Comparison of ENCODE assay signal across 24 mouse cellular contexts in the genomic region with DNA sequence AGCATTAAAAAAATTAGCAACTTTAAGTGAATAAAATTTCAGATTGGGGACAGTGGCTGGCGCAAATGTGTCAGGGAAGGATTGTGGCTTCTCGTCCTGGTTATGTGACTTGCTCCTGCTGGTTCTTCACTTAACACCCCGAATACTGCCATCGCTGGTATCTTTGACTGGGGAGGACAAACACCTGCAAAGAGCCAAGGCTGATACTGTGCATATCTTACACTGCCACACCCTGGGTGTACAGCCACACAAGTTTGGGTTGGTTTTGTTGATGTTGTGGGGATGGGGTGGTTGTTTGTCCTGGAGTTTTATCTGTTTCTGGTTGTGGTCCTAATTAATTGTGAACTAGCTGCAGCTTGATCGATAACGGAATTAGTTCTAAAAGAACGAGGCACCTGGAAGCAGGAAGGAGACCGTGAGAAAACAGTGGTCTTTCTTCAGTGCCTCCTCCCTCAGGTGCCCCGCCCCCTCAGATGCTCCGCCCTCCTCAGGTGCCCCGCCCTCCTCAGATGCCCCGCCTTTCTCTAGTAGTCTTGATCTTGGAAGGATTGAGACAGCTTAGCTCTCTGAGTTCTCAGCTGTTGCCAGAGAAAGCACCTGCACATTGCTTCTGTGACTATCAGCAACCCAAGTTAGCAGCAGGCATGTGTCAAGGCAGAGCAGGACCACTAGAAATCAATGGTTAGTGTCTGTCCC.
DNase-seq lines count a peak whose midpoint lies in the region; ATAC-seq and TF ChIP-seq lines count a peak whose summit lies in the region.
"Had no signal": no experiment of that assay in that cellular context is flagged by ENCODE, and none has a peak within 500 bp of the region (broad histone marks: within the 10 kb centered on the region; RNA-seq: fewer than 3 reads in every experiment).

No protein-coding gene starts in this region.

- no peak for TF ChIP-seq CTCF in forebrain, postnatal 0 days (IDR thresholded peaks at IDR 0.05; ENCODE audit: low read depth)

- WGBS in liver, embryonic 12.5 days (ENCODE audit: insufficient replicate concordance) = 48% methylated on average over 12 of the region's 12 CpGs
- 88% methylated on average over 12 of the region's 12 CpGs for WGBS in forebrain, postnatal 0 days

- peak overlapping the region; percentile 22 for H3K4me2 ChIP-seq in liver, embryonic 12.5 days
- H3K4me2 ChIP-seq in forebrain, postnatal 0 days (ENCODE audit: low read depth) = no peak overlapping the region
- H3K4me2 ChIP-seq: embryonic facial prominence, embryonic 12.5 days; hindbrain, embryonic 14.5 days; limb, embryonic 12.5 days; lung, embryonic 15.5 days; midbrain, embryonic 11.5 days had no signal

- no peaks in the 10 kb centered on the region for H3K36me3 ChIP-seq in liver, embryonic 12.5 days
- H3K36me3 ChIP-seq in forebrain, postnatal 0 days (ENCODE audit: insufficient read depth) = no peaks in the 10 kb centered on the region
- H3K36me3 ChIP-seq: embryonic facial prominence, embryonic 12.5 days; limb, embryonic 12.5 days; lung, embryonic 15.5 days had no signal

- peak; percentile 87 for ATAC-seq in liver, embryonic 12.5 days
- ATAC-seq in megakaryocyte-erythroid progenitor cell, adult 5-6 weeks (replicated peaks; ENCODE audit: low FRiP score, low TSS enrichment, poor library complexity, severe bottlenecking) = peak; percentile 82
- ATAC-seq in forebrain, postnatal 0 days = no peak
- ATAC-seq: forebrain, embryonic 16.5 days; Patski had no signal

- intact Hi-C loops in gastrocnemius, postnatal 14 days (cut with DNase I; ENCODE audit: low total_unique reads) = no loop called here

- DNase-seq in testis, postnatal 10 days (ENCODE audit: low spot score) = peak; percentile 47
- no peak for DNase-seq in testis, postnatal 14 days (ENCODE audit: low spot score)
- peak; percentile 21 for DNase-seq in c-Kit-negative CD71-positive TER-119-positive erythroid progenitor cells, embryonic 14.5 days (ENCODE audit: low read depth, low spot score)
- DNase-seq in forebrain, postnatal 0 days = no peak
- DNase-seq in layer of hippocampus, adult 9-11 months = no peak
- DNase-seq in gastrocnemius, postnatal 14 days = no peak
- DNase-seq: adrenal gland, postnatal 36 days; cerebellum, adult 8-10 months; gastrocnemius, adult 2 months; heart, adult 2 months; heart, postnatal 36 days; kidney, adult 8-10 months; lung, postnatal 4 days; thymus, adult 2 months had no signal

- no peak overlapping the region for H3K4me3 ChIP-seq in liver, embryonic 12.5 days
- H3K4me3 ChIP-seq in forebrain, postnatal 0 days (ENCODE audit: low read depth, low read length) = no peak overlapping the region
- H3K4me3 ChIP-seq: embryonic facial prominence, embryonic 12.5 days; erythroblast, embryonic 14.5 days; gastrocnemius, adult 2 months; heart, adult 2 months; limb, embryonic 12.5 days; lung, embryonic 15.5 days had no signal

- H3K27me3 ChIP-seq in liver, embryonic 12.5 days (replicated peaks) = no peaks in the 10 kb centered on the region
- no peaks in the 10 kb centered on the region for H3K27me3 ChIP-seq in forebrain, postnatal 0 days (ENCODE audit: insufficient read depth, low read length)
- H3K27me3 ChIP-seq: embryonic facial prominence, embryonic 12.5 days; limb, embryonic 12.5 days; lung, embryonic 15.5 days; Patski had no signal

- no peak overlapping the region for H3K27ac ChIP-seq in liver, embryonic 12.5 days
- H3K27ac ChIP-seq in forebrain, postnatal 0 days (ENCODE audit: low read depth, low read length) = no peak overlapping the region
- H3K27ac ChIP-seq: embryonic facial prominence, embryonic 12.5 days; gastrocnemius, adult 2 months; heart, adult 2 months; hindbrain, embryonic 14.5 days; limb, embryonic 12.5 days; lung, embryonic 15.5 days had no signal

- no peak overlapping the region for H3K9ac ChIP-seq in liver, embryonic 12.5 days
- no peak overlapping the region for H3K9ac ChIP-seq in forebrain, postnatal 0 days
- H3K9ac ChIP-seq: embryonic facial prominence, embryonic 12.5 days; hindbrain, embryonic 14.5 days; limb, embryonic 12.5 days; lung, embryonic 15.5 days had no signal

- no peaks in the 10 kb centered on the region for H3K9me3 ChIP-seq in liver, embryonic 12.5 days (replicated peaks)
- H3K9me3 ChIP-seq in forebrain, postnatal 0 days (ENCODE audit: low read length) = no peaks in the 10 kb centered on the region
- H3K9me3 ChIP-seq: embryonic facial prominence, embryonic 12.5 days; limb, embryonic 12.5 days; lung, embryonic 15.5 days had no signal

- H3K4me1 ChIP-seq in liver, embryonic 12.5 days = peaks cover 15% of the 10 kb centered on the region
- H3K4me1 ChIP-seq in forebrain, postnatal 0 days (ENCODE audit: insufficient read depth) = no peaks in the 10 kb centered on the region
- H3K4me1 ChIP-seq: embryonic facial prominence, embryonic 12.5 days; limb, embryonic 12.5 days; lung, embryonic 15.5 days had no signal

Comparison
In these comparisons a context has a peak if more than half of its experiments do, and no peak if none do; other contexts are left out.
1. DNase-seq: peak in testis, postnatal 10 days (single experiment) and c-Kit-negative CD71-positive TER-119-positive erythroid progenitor cells, embryonic 14.5 days (single experiment); none in testis, postnatal 14 days (single experiment), forebrain, postnatal 0 days (single experiment), layer of hippocampus, adult 9-11 months (single experiment) and gastrocnemius, postnatal 14 days (single experiment).